In the genomic region with DNA sequence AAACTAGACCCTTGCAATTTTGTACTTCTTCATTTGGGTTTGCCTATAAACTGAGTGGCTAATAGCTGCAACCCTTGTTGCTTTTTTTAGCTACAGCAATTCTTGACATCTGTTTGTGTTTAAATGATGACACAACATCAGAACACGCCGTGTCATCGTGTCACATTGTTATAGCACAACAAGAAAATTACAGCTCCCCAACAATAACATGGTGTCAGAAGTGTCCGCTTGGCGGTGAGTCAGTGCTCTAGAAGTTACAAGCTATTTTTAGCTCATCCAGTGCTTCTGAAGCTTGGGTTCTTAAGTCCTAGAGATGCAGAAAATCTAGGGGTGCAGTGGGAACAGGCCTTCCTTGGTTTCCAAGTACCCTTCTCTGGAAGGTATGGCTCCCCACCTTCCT, we compare ENCODE assay signal across 8 mouse cellular contexts. TPM values are rescaled to one million over a fixed set of nuclear protein-coding genes. Genes with fewer than 3 reads are reported as not detected.
DNase-seq lines count a peak whose midpoint lies in the region; ATAC-seq lines count a peak whose summit lies in the region.

No protein-coding gene starts in this region.

- peaks cover 3% of the 10 kb centered on the region; the same call in 1 of the 2 replicates for H3K36me3 ChIP-seq in kidney, embryonic 16.5 days (ENCODE audit: insufficient read depth, low read length)
- peaks cover 3% of the 10 kb centered on the region; the same call in 1 of the 2 replicates for H3K36me3 ChIP-seq in heart, embryonic 10.5 days
- H3K36me3 ChIP-seq in liver, embryonic 11.5 days (ENCODE audit: control insufficient read depth, insufficient read depth, low read length), result no peaks in the 10 kb centered on the region
- H3K36me3 ChIP-seq in neural tube, embryonic 12.5 days, result peaks cover 3% of the 10 kb centered on the region; the same call in 1 of the 2 replicates

- no peaks in the 10 kb centered on the region for H3K27me3 ChIP-seq in kidney, embryonic 16.5 days (ENCODE audit: insufficient read depth, low read length)
- H3K27me3 ChIP-seq in heart, embryonic 10.5 days (ENCODE audit: insufficient read depth, poor library complexity, severe bottlenecking), result no peaks in the 10 kb centered on the region
- no peaks in the 10 kb centered on the region for H3K27me3 ChIP-seq in liver, embryonic 11.5 days (replicated peaks; ENCODE audit: control insufficient read depth, insufficient read depth, low read length)
- no peaks in the 10 kb centered on the region for H3K27me3 ChIP-seq in neural tube, embryonic 12.5 days (replicated peaks)

- 51% methylated on average over 5 of the region's 5 CpGs for WGBS in kidney, embryonic 16.5 days
- WGBS in heart, embryonic 10.5 days, result 36% methylated on average over 5 of the region's 5 CpGs
- WGBS in liver, embryonic 11.5 days, result 53% methylated on average over 5 of the region's 5 CpGs
- 61% methylated on average over 5 of the region's 5 CpGs for WGBS in neural tube, embryonic 12.5 days

- H3K4me3 ChIP-seq in kidney, embryonic 16.5 days (ENCODE audit: low read length), result peak overlapping the region; percentile 94
- peak overlapping the region; percentile 78 for H3K4me3 ChIP-seq in heart, embryonic 10.5 days
- H3K4me3 ChIP-seq in liver, embryonic 11.5 days (ENCODE audit: low read depth, low read length), result peak overlapping the region; percentile 90
- peak overlapping the region; percentile 91; the same call in 1 of the 2 replicates for H3K4me3 ChIP-seq in neural tube, embryonic 12.5 days

- H3K4me2 ChIP-seq in kidney, embryonic 16.5 days (replicated peaks; ENCODE audit: low read depth, low read length), result peak overlapping the region; percentile 84
- peak overlapping the region; percentile 98 for H3K4me2 ChIP-seq in liver, embryonic 11.5 days
- peak overlapping the region; percentile 93 for H3K4me2 ChIP-seq in neural tube, embryonic 12.5 days (replicated peaks)

- H3K9me3 ChIP-seq in kidney, embryonic 16.5 days (ENCODE audit: low read length), result no peaks in the 10 kb centered on the region
- H3K9me3 ChIP-seq in heart, embryonic 10.5 days, result no peaks in the 10 kb centered on the region
- no peaks in the 10 kb centered on the region for H3K9me3 ChIP-seq in liver, embryonic 11.5 days (ENCODE audit: control insufficient read depth, low read length)
- no peaks in the 10 kb centered on the region for H3K9me3 ChIP-seq in neural tube, embryonic 12.5 days

- peaks cover 16% of the 10 kb centered on the region for H3K4me1 ChIP-seq in kidney, embryonic 16.5 days (ENCODE audit: insufficient read depth, low read length)
- H3K4me1 ChIP-seq in heart, embryonic 10.5 days, result peaks cover 15% of the 10 kb centered on the region
- H3K4me1 ChIP-seq in liver, embryonic 11.5 days (replicated peaks; ENCODE audit: control insufficient read depth, insufficient read depth, low read length), result peaks cover 2% of the 10 kb centered on the region; the same call in 1 of the 2 replicates
- H3K4me1 ChIP-seq in neural tube, embryonic 12.5 days, result peaks cover 8% of the 10 kb centered on the region

- no peak for DNase-seq in kidney, adult 11 months
- peak; percentile 65 for DNase-seq in MN1 (ENCODE audit: low spot score)
- no peak for DNase-seq in heart, embryonic 10.5 days (ENCODE audit: low spot score)
- DNase-seq in liver, embryonic 11.5 days (ENCODE audit: low spot score), result no peak
- DNase-seq in cerebellum, adult 8-10 months, result no peak
- no peak for DNase-seq in thymus, postnatal 36 days

- ATAC-seq in kidney, embryonic 16.5 days (ENCODE audit: low FRiP score, low TSS enrichment), result no peak
- ATAC-seq in liver, embryonic 11.5 days (replicated peaks; ENCODE audit: low FRiP score), result no peak
- peak; percentile 5; the same call in 1 of the 2 replicates for ATAC-seq in neural tube, embryonic 12.5 days (ENCODE audit: low FRiP score, low read depth)

- H3K27ac ChIP-seq in kidney, embryonic 16.5 days (ENCODE audit: low read length), result peak overlapping the region; percentile 95
- peak overlapping the region; percentile 86; the same call in 1 of the 2 replicates for H3K27ac ChIP-seq in heart, embryonic 10.5 days
- H3K27ac ChIP-seq in liver, embryonic 11.5 days (ENCODE audit: low read depth, low read length), result no peak overlapping the region
- H3K27ac ChIP-seq in neural tube, embryonic 12.5 days, result no peak overlapping the region

- peak overlapping the region; percentile 85; the same call in 1 of the 2 replicates for H3K9ac ChIP-seq in kidney, embryonic 16.5 days (replicated peaks; ENCODE audit: low read length)
- H3K9ac ChIP-seq in liver, embryonic 11.5 days (ENCODE audit: low read depth, low read length), result no peak overlapping the region
- no peak overlapping the region for H3K9ac ChIP-seq in neural tube, embryonic 12.5 days

RNA-seq across cellular contexts. Expression of a gene that starts 0.6 kb away (rescaled TPM):
- 13.1 and 13.6 TPM in 2 replicates for polyA plus RNA-seq in kidney, embryonic 16.5 days (2015; fragmentation: Nextera tagmentation; extraction: Ambion mirVana)
- polyA plus RNA-seq in heart, embryonic 10.5 days (2016; fragmentation: Nextera tagmentation; extraction: Ambion mirVana), result 7.3 and 9.2 TPM in 2 replicates
- polyA plus RNA-seq in liver, embryonic 11.5 days (2014; fragmentation: Nextera tagmentation; extraction: Ambion mirVana), result 3.3 and 3.7 TPM in 2 replicates
- 24.9 and 29.1 TPM in 2 replicates for polyA plus RNA-seq in neural tube, embryonic 12.5 days (2016; fragmentation: Nextera tagmentation; extraction: Ambion mirVana)

Comparison
In these comparisons a context has a peak if more than half of its experiments do, and no peak if none do; other contexts are left out.
1. H3K27ac ChIP-seq: peak in kidney, embryonic 16.5 days (single experiment) and heart, embryonic 10.5 days (single experiment); none in liver, embryonic 11.5 days (single experiment) and neural tube, embryonic 12.5 days (single experiment).
2. Peak in every context shown above with its lines, with median percentiles within 50 percentile points of each other: H3K4me2 ChIP-seq and H3K4me3 ChIP-seq.